Mouse (Mus musculus) adrenal gland, postnatal 36 days (tissue): ENCODE data around the gene Hip1r. TPM values are rescaled to one million over a fixed set of nuclear protein-coding genes. Genes with fewer than 3 reads are reported as not detected.
"Not testable (repeated sequence)": the region's sequence is repeated elsewhere in the genome, so short reads cannot be mapped to it uniquely, and the experiment has no call there.

Source experiments
- DNase-seq, 2 experiments: peaks; one replicate each; pipeline ENCODE4 v3.0.0; 2021; ENCODE audit warnings: mixed read lengths in 1 of 2
- microRNA-seq: library from miRNA; unstranded; fragments of <30 nt; microRNA quantifications from one replicate; pipeline ENCODE4 v1.2.0, GENCODE M21; 2021
- total RNA-seq, 2 experiments: library from RNA; stranded (reverse); gene quantifications; 2 replicates each; pipeline ENCODE4 v1.2.3; 2021

The Hip1r gene
- total RNA-seq, 2 experiments from 2014 or later = 15.1 to 18.4 TPM

DNA sequence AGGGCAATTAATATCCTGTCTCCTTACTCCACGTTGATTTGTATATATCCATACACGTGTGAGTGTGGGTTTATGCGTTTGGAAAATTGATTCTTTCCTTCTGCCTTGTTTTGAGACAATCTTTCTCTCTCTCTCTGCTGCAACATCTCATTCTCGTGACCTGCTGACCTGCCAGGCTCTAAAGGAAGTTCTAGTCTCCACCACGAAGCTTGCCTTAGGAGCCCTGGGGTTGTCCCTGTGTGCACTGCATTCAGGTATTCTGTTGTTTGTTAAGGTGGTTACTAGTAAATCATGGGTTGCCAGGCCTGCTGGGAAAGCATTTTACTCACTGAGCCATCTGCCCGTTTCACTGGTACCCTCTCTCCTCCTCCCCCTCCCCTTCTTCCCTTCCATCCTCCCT lies 62.9 kb downstream of the Hip1r start:
- DNase-seq = no peak

DNA sequence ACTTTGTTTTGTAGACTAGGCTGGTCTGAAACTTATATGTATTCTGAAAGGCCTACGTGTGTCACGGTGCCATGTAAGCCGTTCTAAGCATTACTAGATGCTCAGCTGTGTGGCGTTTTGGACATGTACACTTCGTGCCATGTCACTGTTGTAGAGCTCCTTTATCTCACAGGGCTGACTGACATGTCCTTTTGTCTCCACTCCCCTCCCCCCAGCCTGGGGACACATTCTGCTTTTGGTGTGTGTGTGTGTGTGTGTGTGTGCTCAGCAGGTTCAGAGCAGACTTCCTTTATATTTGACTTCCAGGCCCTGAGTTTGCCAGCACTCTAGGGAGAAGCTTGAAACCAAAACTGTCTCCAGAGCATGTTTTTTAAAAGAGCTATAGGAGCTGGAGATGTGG lies 63.4 kb downstream of the Hip1r start:
- DNase-seq = no peak

DNA sequence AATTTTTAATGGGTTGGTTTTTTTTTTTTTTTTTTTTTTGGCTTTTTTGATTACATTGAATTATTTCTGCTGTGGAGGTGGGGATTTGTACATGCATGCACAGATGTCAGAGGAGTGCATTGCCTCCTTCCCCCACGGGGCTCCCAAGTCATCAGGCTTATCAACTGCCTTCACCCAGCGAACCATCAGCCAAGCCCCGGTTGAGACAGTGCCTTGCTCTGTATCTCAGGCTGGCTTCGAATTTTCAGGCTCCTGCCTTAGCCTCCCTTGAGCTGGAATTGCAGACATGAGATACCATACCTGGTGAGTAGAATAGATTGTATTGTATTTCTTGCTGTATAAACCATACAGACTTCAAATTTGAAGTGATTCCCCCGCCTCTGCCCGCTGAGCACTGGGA lies 66.2 kb downstream of the Hip1r start:
- no peak for DNase-seq

DNA sequence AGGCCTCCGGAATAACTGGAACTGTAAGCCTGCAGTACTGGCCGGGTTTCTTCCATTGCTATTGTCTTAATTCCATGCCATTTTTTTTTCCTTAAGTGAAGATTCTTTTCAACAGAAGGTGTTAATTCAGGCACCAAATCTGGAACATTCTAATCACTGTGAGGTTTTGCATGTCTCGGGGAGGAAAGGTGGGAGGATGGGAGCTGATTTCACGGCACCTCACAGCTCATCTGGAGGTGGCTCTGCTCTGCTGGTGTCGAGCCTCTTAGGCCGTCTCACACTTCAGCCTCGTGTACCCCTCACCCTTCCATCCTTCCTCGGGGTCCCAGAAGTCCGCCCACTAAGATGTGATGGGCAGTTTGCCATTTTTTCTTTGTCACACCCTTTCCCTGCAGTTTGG lies 67.7 kb downstream of the Hip1r start:
- DNase-seq = no peak

DNA sequence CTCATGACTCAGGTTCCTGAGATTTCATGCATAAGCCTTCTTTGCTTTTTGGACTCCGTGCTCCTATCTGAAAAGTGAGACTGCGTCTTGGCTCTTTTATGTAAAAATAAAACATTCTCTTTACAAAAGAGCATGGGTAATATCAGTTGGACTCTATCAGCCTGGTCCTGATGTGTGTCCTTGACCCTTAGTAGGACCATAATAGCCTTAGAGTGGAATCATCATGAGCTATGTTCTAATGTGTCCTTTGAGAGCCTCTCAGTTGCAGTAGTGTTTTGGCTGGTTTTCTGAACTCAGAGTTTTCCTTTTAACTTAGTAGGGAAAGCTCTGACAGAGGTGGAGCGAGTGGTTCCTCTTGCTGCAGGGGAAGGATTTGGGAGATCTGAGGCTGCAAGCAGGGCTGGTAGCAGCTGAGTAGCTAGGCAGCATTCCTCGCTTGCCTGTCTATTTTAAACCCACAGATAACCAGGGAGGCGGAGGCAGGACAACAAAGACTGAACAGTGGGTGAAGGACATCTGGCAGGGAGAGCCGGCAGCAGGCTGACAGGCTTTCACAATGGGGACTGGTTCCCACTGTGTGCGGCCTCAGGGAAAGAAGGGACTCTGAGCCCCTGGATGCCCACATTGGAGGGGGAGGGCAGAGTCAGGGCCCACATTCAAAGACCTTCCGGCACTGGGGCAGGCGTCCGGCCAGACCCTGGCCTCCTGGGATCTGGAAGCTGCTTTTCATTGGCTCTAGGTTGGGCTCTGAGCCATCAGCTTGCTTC lies 70.0 kb downstream of the Hip1r start:
- DNase-seq = peak; percentile 78 to 79

DNA sequence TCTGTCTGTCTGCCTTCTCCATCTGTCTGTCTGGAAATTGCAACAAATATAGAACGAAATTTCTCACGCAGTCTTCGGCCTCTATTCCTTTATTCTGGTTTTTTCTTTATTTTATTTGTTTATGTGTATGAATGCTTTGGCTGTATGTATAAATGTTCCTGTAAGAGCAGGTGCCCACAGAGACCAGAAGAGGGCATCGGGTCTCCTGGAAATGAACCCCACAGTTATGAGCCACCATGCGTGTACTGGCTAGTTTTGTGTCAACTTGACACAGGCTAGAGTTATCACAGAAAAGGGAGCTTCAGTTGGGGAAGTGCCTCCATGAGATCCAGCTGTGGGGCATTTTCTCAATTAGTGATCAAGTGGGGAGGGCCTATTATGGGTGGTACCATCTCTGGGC lies 70.6 kb downstream of the Hip1r start:
- no peak for DNase-seq

DNA sequence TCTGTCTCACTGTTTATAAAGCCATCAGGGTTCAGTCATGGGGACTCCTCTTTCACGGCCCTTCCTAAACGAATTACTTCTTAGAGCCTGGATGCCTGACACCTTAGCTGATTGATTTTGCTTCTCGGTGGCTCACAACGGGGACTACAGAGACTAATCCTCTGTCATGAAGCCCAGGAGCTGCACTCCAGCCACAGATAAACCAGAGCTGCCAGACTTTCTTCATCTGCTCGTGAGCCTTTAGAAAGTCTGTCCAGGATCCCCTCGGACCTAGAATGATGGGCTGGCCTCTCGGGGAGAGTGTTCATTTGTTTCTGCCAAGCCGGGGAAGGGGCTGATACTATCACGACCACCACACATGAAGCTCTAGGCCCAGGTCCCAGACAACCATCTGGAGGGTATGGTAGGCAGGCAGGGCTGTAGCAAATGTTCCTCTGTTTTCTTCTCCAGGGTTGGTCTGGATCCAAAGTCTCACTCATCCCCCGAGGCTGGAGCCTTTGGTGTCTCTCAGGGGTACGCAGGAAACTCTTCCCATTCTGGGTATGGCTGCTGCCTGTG lies 72.1 kb downstream of the Hip1r start:
- no peak for DNase-seq

DNA sequence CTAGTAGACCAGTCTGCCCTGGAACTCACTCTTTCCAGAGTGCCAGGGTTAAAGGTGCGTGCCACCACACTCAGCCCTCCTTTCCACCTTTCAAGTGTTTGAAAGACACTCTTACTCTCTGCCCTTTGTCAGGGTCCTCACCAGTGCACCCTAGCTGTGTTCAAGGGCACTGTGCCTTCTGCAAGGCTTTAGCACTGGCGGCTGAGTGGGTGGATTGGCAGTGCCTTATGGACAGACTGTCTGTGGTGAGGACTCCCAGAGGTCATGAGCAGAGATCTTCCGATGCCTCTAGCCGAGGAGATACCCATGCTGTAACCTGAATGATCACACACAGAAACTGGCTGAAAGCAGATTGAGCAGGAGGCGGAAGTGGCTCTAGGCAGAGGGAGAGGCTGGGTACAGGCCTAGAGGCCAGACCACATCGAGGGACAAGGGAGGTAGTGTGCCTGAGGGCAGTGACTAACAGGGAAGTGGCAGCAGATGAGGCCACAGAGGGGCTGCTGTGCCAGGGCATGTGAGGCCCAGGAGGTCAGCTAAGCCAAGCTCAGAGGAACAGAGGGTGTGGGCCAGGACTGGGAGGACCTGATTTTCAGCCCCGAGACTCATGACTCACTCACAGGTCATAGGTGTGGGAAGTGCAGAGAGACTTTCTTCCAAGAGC lies 73.4 kb downstream of the Hip1r start:
- DNase-seq = peak; percentile 58 to 68

DNA sequence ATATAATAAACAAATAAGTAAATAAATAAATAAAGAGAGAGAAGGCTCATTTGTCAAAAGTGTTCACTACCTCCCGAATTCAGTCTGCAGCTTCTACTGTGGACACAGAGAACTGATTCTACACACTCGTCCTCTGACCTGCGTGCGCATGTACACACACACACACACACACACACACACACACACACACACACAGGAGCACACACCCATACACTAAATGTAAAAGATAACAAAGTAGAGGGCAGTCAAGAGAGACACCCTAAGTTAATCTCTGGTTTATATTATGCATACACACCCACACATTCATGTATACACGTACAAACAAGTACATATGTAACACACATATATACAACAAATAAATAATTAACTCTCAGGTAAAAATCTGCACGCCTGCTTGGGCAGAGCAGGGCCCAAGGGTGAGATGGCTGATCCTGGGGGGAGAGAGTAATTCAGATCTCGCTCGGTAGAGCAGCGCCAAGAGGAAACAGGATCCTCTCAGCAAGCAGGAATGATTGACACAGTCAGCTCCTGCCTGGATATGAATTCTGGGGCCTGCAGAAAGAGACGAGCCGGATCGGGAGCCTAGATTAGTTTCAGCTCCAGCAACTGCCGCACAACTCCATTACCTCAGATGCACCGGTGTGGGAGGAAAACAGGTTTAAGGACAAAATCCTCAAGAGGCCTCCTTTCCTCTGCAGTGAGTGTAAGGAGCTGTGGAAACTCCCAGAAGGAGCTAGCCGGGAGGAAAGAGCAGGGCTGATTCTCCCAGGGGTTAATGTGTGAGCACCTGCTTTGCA lies 76.0 kb downstream of the Hip1r start:
- no peak for DNase-seq

DNA sequence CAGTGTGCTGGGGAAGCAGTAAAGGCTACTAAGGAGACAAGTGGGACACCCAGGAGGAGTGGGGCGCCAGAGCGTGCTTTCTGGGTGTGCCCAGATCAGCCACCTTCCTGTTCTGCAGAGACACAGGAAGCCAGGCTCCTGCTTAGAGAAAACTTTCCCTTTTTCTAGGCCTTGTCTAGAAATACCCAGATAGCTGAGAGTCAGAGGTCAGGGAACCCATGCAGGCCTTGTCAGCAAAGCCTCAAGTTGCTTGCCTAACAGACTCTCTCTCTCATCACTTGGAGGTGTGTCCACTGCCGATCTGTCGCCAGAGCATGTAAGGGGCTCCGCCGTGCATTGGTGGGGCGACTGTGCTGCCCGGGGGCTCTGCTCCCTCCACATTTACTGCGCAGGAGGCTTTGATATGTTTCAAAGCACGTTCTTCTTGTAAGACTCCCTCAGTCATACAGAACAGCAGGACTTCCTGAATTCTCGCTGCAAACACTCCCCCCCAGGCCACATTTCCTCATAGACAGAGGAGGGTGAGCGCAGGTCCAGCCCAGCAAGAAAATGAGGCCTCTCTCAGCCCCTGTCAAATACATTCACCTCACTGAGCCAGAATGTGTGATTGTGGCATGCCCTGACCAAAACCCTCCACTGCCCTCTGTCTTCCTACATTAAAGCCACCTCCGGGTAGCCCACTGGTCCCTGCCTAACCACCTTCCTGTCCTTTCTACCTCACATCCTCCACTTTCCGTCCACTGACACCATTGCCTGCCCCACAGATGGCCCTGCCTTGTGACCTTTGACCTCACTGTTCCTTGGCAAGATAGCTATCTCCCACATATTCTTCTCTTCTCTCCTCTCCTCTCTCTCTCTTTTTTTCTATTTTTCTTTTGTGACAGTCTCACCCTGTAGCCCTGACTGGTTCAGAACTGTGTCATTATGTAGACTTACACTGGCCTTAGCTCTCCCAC lies 76.9 kb downstream of the Hip1r start:
- DNase-seq = peak in 1 of 2 experiments; percentile 38

DNA sequence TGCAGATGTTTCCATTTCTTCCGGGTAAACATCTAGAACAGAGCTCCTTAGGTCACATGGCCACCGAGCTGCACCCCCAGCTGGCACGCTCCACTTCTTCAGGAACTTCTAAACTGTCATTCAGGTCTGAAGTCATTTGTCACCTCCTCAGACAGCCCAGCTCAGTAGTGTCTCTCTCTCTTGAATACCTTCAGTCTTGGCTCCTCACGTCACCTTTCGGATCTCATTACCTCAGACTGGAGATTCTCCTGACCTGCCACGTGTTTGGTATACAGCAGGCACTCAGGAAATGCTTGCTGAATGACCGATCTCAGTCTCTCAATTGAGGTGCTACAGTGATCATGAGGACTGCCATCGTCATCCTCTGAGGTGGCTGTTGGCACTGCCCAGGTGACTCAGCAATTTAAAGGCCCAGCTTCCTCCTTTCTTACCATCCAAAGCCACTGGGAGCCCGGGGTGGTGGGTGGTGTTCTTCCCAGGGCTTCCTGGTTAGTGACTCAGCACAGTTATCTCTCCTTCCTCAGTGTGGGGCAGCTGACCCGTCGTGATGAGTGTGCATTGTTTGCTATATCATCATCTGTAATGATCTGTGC lies 78.6 kb downstream of the Hip1r start:
- peak in 1 of 2 experiments; percentile 44 for DNase-seq

DNA sequence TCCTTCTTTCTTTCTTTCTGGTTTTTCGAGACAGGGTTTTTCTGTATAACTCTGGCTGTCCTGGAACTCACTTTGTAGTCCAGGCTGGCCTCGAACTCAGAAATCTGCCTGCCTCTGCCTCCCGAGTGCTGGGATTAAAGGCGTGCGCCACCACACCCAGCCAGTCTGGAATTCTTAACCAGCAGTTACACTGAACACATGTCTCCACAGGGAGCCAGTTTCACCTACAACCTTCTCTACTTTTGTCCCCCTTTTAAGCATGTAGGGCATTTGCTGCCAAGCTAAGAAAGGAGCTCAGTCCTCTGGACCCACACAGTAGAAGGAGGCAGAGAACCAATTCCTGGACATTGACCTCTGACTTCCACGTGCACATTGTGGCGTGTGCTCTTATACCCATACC lies 79.2 kb downstream of the Hip1r start:
- not testable (repeated sequence) for DNase-seq

Small RNA genes within 50 kb of the gene (microRNA-seq; reads per million reads assigned to microRNA genes)
- gene Mir7032 = not detected

Other genes starting within 250 kb of the Hip1r start
- gene Rsrc2, start 224.2 kb upstream of the Hip1r start, total RNA-seq = 10 to 100 TPM; 65.6 to 81.8 TPM
- gene Kntc1, start 223.9 kb upstream of the Hip1r start, total RNA-seq = 1 to 10 TPM; 1.4 to 4.0 TPM
- gene Hcar2, start 108.1 kb upstream of the Hip1r start, total RNA-seq = 1 to 10 TPM; 3.5 to 9.6 TPM
- gene Hcar1, start 93.6 kb upstream of the Hip1r start, total RNA-seq = 10 to 100 TPM in 1 of 2 experiments, 1 to 10 TPM in 1; 8.8 to 18.3 TPM
- 10 to 100 TPM; 66.5 to 73.3 TPM for gene Denr, start 66.5 kb upstream of the Hip1r start, total RNA-seq
- 1 to 10 TPM in 1 of 2 experiments, not detected in 1; 1.1 TPM for gene Gm43518, start 46.2 kb upstream of the Hip1r start, total RNA-seq
- gene Ccdc62, start 42.9 kb upstream of the Hip1r start, total RNA-seq = 1 to 10 TPM; 2.9 to 3.3 TPM
- gene Vps37b, start 58.6 kb downstream of the Hip1r start, total RNA-seq = 100 to 1,000 TPM in 1 of 2 experiments, 10 to 100 TPM in 1; 93.1 to 188 TPM
- 10 to 100 TPM; 10.8 to 11.4 TPM for gene Abcb9, start 122.2 kb downstream of the Hip1r start, total RNA-seq
- gene Ogfod2, start 138.7 kb downstream of the Hip1r start, total RNA-seq = 10 to 100 TPM; 34.2 to 41.1 TPM
- 10 to 100 TPM; 50.0 to 69.2 TPM for gene Arl6ip4, start 142.5 kb downstream of the Hip1r start, total RNA-seq